Mouse (Mus musculus): ENCODE data around the gene Tmem69. TPM values are rescaled to one million over a fixed set of nuclear protein-coding genes. Genes with fewer than 3 reads are reported as not detected.

Gene Tmem69
- total RNA-seq, 2 experiments from 2014 or later, result 12.5 to 13.3 TPM

Other genes with a start within 250 kb of the Tmem69 start
- gene Mast2, start 91.8 kb downstream of the Tmem69 start, total RNA-seq (2021), result 100 to 1,000 TPM; 110 to 133 TPM
- 10 to 100 TPM; 20.2 to 20.8 TPM for gene Ipp, start 48.4 kb downstream of the Tmem69 start, total RNA-seq (2021)
- gene Gpbp1l1, start 1.7 kb upstream of the Tmem69 start, total RNA-seq (2021), result 10 to 100 TPM; 28.7 to 33.2 TPM
- gene Ccdc17, start 40.7 kb upstream of the Tmem69 start, total RNA-seq (2021), result 1 to 10 TPM; 3.0 to 3.3 TPM
- 10 to 100 TPM; 74.0 to 74.6 TPM for gene Nasp, start 72.0 kb upstream of the Tmem69 start, total RNA-seq (2021)
- gene Akr1a1, start 95.7 kb upstream of the Tmem69 start, total RNA-seq (2021), result 100 to 1,000 TPM; 537 to 556 TPM
- gene Prdx1, start 129.6 kb upstream of the Tmem69 start, total RNA-seq (2021), result 100 to 1,000 TPM; 174 to 189 TPM
- 10 to 100 TPM; 17.3 to 20.7 TPM for gene Mmachc, start 152.5 kb upstream of the Tmem69 start, total RNA-seq (2021)
- 1 to 10 TPM; 2.7 to 3.2 TPM for gene Ccdc163, start 152.6 kb upstream of the Tmem69 start, total RNA-seq (2021)
- gene Tesk2, start 165.0 kb upstream of the Tmem69 start, total RNA-seq (2021), result 1 to 10 TPM; 2.9 to 3.8 TPM